Comparison of ENCODE assay signal across 8 mouse cellular contexts in the genomic region with DNA sequence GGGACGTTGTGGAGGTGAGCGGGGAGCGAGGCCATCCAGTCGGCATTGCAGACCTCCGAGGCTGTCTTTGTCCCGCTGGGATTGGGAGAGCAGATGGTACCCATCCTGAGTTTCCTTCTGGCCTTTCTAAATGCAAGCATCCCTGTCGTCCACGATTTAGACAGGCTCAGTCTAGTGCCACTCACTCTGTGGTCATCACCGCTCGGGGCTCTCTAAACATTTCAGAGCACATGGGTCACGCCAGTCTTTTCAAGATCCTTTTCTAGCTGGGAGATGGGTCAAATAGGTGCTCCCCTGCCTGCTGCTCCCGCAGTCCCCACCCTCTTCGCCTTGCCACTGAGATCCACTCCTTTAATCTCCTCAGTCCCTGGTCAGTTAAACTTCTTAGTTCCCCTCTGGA. TPM values are rescaled to one million over a fixed set of nuclear protein-coding genes. Genes with fewer than 3 reads are reported as not detected.
DNase-seq lines count a peak whose midpoint lies in the region; ATAC-seq and TF ChIP-seq lines count a peak whose summit lies in the region.

No protein-coding gene starts in this region.

- intact Hi-C loops in left cerebral cortex, postnatal 36 days (cut with DNase I), result no loop called here

- H3K4me1 ChIP-seq in kidney, postnatal 0 days (replicated peaks; ENCODE audit: insufficient read depth, low read length), result 0 out of 2 replicates have a peak, but pooled peaks cover 3% of the 10 kb centered on the region
- H3K4me1 ChIP-seq in embryonic facial prominence, embryonic 14.5 days (ENCODE audit: control insufficient read depth, insufficient read depth, low read length), result no peaks in the 10 kb centered on the region
- H3K4me1 ChIP-seq in limb, embryonic 14.5 days (ENCODE audit: control insufficient read depth, insufficient read depth, low read length), result peaks cover 11% of the 10 kb centered on the region; the same call in 1 of the 2 replicates
- H3K4me1 ChIP-seq in stomach, embryonic 16.5 days (ENCODE audit: control insufficient read depth, insufficient read depth, low read length), result peaks cover 6% of the 10 kb centered on the region; the same call in 1 of the 2 replicates

- no peak for TF ChIP-seq CTCF in kidney, postnatal 0 days (IDR thresholded peaks at IDR 0.05; ENCODE audit: low read depth)

- H3K9ac ChIP-seq in kidney, postnatal 0 days (ENCODE audit: low read depth, low read length), result peak overlapping the region; percentile 53
- peak overlapping the region; percentile 69 for H3K9ac ChIP-seq in embryonic facial prominence, embryonic 14.5 days (ENCODE audit: low read depth, low read length)
- peak overlapping the region; percentile 65 for H3K9ac ChIP-seq in limb, embryonic 14.5 days (ENCODE audit: low read depth, low read length, severe bottlenecking)
- H3K9ac ChIP-seq in stomach, embryonic 16.5 days (ENCODE audit: low read length), result peak overlapping the region; percentile 72

- TF ChIP-seq POLR2A in limb, embryonic 14.5 days (IDR thresholded peaks at IDR 0.05; ENCODE audit: borderline replicate concordance, extremely low read depth, insufficient read depth, insufficient read length), result no peak

- peak overlapping the region; percentile 43 for H3K4me3 ChIP-seq in kidney, postnatal 0 days (replicated peaks; ENCODE audit: low read depth, low read length)
- H3K4me3 ChIP-seq in embryonic facial prominence, embryonic 14.5 days (ENCODE audit: low read depth, low read length), result peak overlapping the region; percentile 63
- H3K4me3 ChIP-seq in limb, embryonic 14.5 days (replicated peaks; ENCODE audit: low read length), result peak overlapping the region; percentile 64
- H3K4me3 ChIP-seq in stomach, embryonic 16.5 days (replicated peaks; ENCODE audit: low read length), result peak overlapping the region; percentile 65

- WGBS in kidney, postnatal 0 days, result under 1% methylated on average over 13 of the region's 13 CpGs
- WGBS in embryonic facial prominence, embryonic 14.5 days, result 1% methylated on average over 13 of the region's 13 CpGs
- WGBS in limb, embryonic 14.5 days, result under 1% methylated on average over 13 of the region's 13 CpGs
- WGBS in stomach, embryonic 16.5 days, result 2% methylated on average over 13 of the region's 13 CpGs

- no peak for ATAC-seq in kidney, postnatal 0 days (replicated peaks; ENCODE audit: low FRiP score, low read depth)
- peak; percentile 24 for ATAC-seq in embryonic facial prominence, embryonic 14.5 days (ENCODE audit: low read depth)
- no peak for ATAC-seq in limb, embryonic 14.5 days (ENCODE audit: low FRiP score, low read depth)
- no peak for ATAC-seq in stomach, embryonic 16.5 days (ENCODE audit: insufficient read depth, low FRiP score)

- no peaks in the 10 kb centered on the region for H3K27me3 ChIP-seq in kidney, postnatal 0 days (ENCODE audit: insufficient read depth, low read length)
- no peaks in the 10 kb centered on the region for H3K27me3 ChIP-seq in embryonic facial prominence, embryonic 14.5 days (replicated peaks; ENCODE audit: control insufficient read depth, insufficient read depth, low read length)
- H3K27me3 ChIP-seq in limb, embryonic 14.5 days (ENCODE audit: control insufficient read depth, insufficient read depth, low read length), result no peaks in the 10 kb centered on the region
- 0 out of 2 replicates have a peak, but pooled peaks cover 4% of the 10 kb centered on the region for H3K27me3 ChIP-seq in stomach, embryonic 16.5 days (ENCODE audit: control insufficient read depth, insufficient read depth, low read length)

- no peaks in the 10 kb centered on the region for H3K36me3 ChIP-seq in kidney, postnatal 0 days (ENCODE audit: insufficient read depth, low read length)
- H3K36me3 ChIP-seq in embryonic facial prominence, embryonic 14.5 days (ENCODE audit: control insufficient read depth, insufficient read depth, low read length), result no peaks in the 10 kb centered on the region
- no peaks in the 10 kb centered on the region for H3K36me3 ChIP-seq in limb, embryonic 14.5 days (ENCODE audit: control insufficient read depth, insufficient read depth, low read length)
- H3K36me3 ChIP-seq in stomach, embryonic 16.5 days (ENCODE audit: control insufficient read depth, insufficient read depth, low read length), result no peaks in the 10 kb centered on the region

- peak overlapping the region; percentile 80 for H3K4me2 ChIP-seq in kidney, postnatal 0 days (ENCODE audit: low read length)
- H3K4me2 ChIP-seq in embryonic facial prominence, embryonic 14.5 days (ENCODE audit: low read depth, low read length), result peak overlapping the region; percentile 98
- H3K4me2 ChIP-seq in limb, embryonic 14.5 days (replicated peaks; ENCODE audit: low read depth, low read length, severe bottlenecking), result peak overlapping the region; percentile 94
- H3K4me2 ChIP-seq in stomach, embryonic 16.5 days (ENCODE audit: low read depth, low read length), result peak overlapping the region; percentile 92

- no peak overlapping the region for H3K27ac ChIP-seq in kidney, postnatal 0 days
- no peak overlapping the region for H3K27ac ChIP-seq in embryonic facial prominence, embryonic 14.5 days (replicated peaks; ENCODE audit: low read depth, low read length)
- no peak overlapping the region for H3K27ac ChIP-seq in limb, embryonic 14.5 days (replicated peaks; ENCODE audit: low read depth, low read length)
- H3K27ac ChIP-seq in stomach, embryonic 16.5 days (ENCODE audit: low read length), result no peak overlapping the region; the same call in 1 of the 2 replicates

- H3K9me3 ChIP-seq in kidney, postnatal 0 days (replicated peaks; ENCODE audit: low read length), result no peaks in the 10 kb centered on the region
- H3K9me3 ChIP-seq in embryonic facial prominence, embryonic 14.5 days (ENCODE audit: control insufficient read depth, low read length), result no peaks in the 10 kb centered on the region
- H3K9me3 ChIP-seq in limb, embryonic 14.5 days (ENCODE audit: control insufficient read depth, low read length), result no peaks in the 10 kb centered on the region
- H3K9me3 ChIP-seq in stomach, embryonic 16.5 days (replicated peaks; ENCODE audit: control insufficient read depth, low read length), result no peaks in the 10 kb centered on the region; the same call in 1 of the 2 replicates

- DNase-seq in kidney, postnatal 0 days (ENCODE audit: low spot score), result peak; percentile 16
- no peak for DNase-seq in kidney, adult 9 months
- peak; percentile 84 for DNase-seq in brain, adult 2 months (ENCODE audit: low read depth, low spot score)
- no peak for DNase-seq in embryonic facial prominence, embryonic 14.5 days (ENCODE audit: low spot score)
- DNase-seq in limb, embryonic 14.5 days (ENCODE audit: low spot score), result no peak
- no peak for DNase-seq in adrenal gland, postnatal 25 days
- DNase-seq in left cerebral cortex, postnatal 36 days (ENCODE audit: low spot score in 2 of 2), result no peak

RNA-seq across cellular contexts. Expression of a gene that starts 0.3 kb away (rescaled TPM):
- 0.93 and 1.0 TPM in 2 replicates for polyA plus RNA-seq in kidney, postnatal 0 days (2015; fragmentation: Nextera tagmentation; extraction: Ambion mirVana)
- 1.6 and 1.7 TPM in 2 replicates for polyA plus RNA-seq in embryonic facial prominence, embryonic 14.5 days (2014; fragmentation: Nextera tagmentation; extraction: Ambion mirVana)
- 2.6 and 2.8 TPM in 2 replicates for polyA plus RNA-seq in limb, embryonic 14.5 days (2012; rRNA removed)
- polyA plus RNA-seq in limb, embryonic 14.5 days (2014; fragmentation: Nextera tagmentation; extraction: Ambion mirVana), result 1.8 and 2.1 TPM in 2 replicates
- polyA plus RNA-seq in stomach, embryonic 16.5 days (2015; fragmentation: Nextera tagmentation; extraction: Ambion mirVana), result 1.7 and 2.2 TPM in 2 replicates
- total RNA-seq in adrenal gland, postnatal 25 days (2021), result 0.67 and 0.81 TPM in 2 replicates
- 10 to 100 TPM; 74.9 to 81.2 TPM for total RNA-seq in left cerebral cortex, postnatal 36 days (2021)

RNA-seq across cellular contexts. Expression of a gene that starts 56.3 kb away (rescaled TPM):
- polyA plus RNA-seq in kidney, postnatal 0 days (2015; fragmentation: Nextera tagmentation; extraction: Ambion mirVana), result 74.2 and 84.0 TPM in 2 replicates
- 40.2 and 47.9 TPM in 2 replicates for polyA plus RNA-seq in embryonic facial prominence, embryonic 14.5 days (2014; fragmentation: Nextera tagmentation; extraction: Ambion mirVana)
- 46.5 and 51.0 TPM in 2 replicates for polyA plus RNA-seq in limb, embryonic 14.5 days (2012; rRNA removed)
- 55.8 and 57.9 TPM in 2 replicates for polyA plus RNA-seq in limb, embryonic 14.5 days (2014; fragmentation: Nextera tagmentation; extraction: Ambion mirVana)
- 25.7 and 28.3 TPM in 2 replicates for polyA plus RNA-seq in stomach, embryonic 16.5 days (2015; fragmentation: Nextera tagmentation; extraction: Ambion mirVana)
- 52.2 and 68.2 TPM in 2 replicates for total RNA-seq in adrenal gland, postnatal 25 days (2021)
- 1 to 10 TPM; 4.4 to 9.9 TPM for total RNA-seq in left cerebral cortex, postnatal 36 days (2021)

Comparison
In these comparisons a context has a peak if more than half of its experiments do, and no peak if none do; other contexts are left out.
1. DNase-seq: peak in kidney, postnatal 0 days (single experiment) and brain, adult 2 months (single experiment); none in kidney, adult 9 months (single experiment), embryonic facial prominence, embryonic 14.5 days (single experiment), limb, embryonic 14.5 days (single experiment), adrenal gland, postnatal 25 days (single experiment) and left cerebral cortex, postnatal 36 days (0 of 2).
2. Peak in every context shown above with its lines, with median percentiles within 50 percentile points of each other: H3K4me2 ChIP-seq, H3K4me3 ChIP-seq and H3K9ac ChIP-seq.